Mouse (Mus musculus): ENCODE results near the gene Ddx21. TPM values are rescaled to one million over a fixed set of nuclear protein-coding genes. Genes with fewer than 3 reads are reported as not detected.

The Ddx21 gene
- polyA plus RNA-seq, 1 experiment from 2014 or later = 72.8 TPM

DNA sequence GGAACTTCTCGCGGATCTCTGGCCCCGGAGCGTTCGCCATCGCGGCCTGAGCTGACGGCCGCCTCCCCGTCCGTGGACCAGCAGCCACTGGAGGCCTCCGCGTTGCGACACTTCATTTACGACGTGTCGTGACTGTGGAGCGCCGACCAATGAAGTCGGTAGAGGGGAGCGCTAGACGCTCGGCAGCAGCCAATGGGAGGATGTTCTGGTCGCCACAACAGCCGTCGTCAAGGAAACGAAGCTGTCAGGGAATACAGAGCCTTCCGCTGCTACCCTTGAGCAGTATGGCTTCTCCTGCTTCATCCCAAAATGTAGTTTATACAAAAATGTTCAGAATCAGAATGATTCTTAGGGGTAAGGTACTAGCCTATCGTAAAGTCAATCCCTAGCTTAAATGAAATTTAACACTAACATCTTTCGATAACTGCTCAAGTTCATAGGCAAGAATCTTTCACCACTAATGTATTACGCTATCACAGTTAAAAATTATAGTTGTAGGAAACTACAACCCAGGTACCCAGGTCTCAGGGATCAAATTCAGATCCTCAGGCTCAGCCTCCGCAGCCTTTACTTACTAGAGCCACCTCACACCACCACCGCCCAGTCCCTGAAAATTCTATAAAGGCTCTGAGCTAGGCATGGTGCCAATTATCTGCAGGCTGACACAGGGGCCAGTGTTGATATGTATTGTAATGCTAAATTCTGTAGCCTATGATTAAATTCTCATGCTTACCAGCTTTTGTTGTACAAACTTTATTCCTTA lies 23.6 kb downstream of the Ddx21 start, which contains the start of gene Kif1bp:
Gene Kif1bp (minus strand): TSS at position 120 of the 763 bp plus-strand sequence.
- Histone ChIP-seq H3K27me3 (replicated peaks; ENCODE audit: control insufficient read depth, insufficient read depth, low read length) (no peaks in the 10 kb centered on the region), H3K4me1 (replicated peaks; ENCODE audit: control insufficient read depth, insufficient read depth, low read length) (peaks cover 8% of the 10 kb centered on the region), H3K9me3 (ENCODE audit: control insufficient read depth, low read length) (no peaks in the 10 kb centered on the region), H3K27ac (ENCODE audit: low read depth, low read length) (peak within 1 kb of the TSS; percentile 23; the same call in 1 of the 2 replicates), H3K9ac (ENCODE audit: low read depth, low read length) (peak within 1 kb of the TSS; percentile 72), H3K36me3 (ENCODE audit: control insufficient read depth, insufficient read depth, low read length) (peaks cover 31% of the 10 kb centered on the region), H3K4me2 (peak within 1 kb of the TSS; percentile 90), H3K4me3 (ENCODE audit: low read depth, low read length) (peak within 1 kb of the TSS; percentile 92)
- DNase-seq (ENCODE audit: low spot score) (peak; percentile 91), ATAC-seq (replicated peaks; ENCODE audit: low FRiP score) (peak; percentile 99)
- WGBS = 6% methylated on average over 33 of the region's 33 CpGs

DNA sequence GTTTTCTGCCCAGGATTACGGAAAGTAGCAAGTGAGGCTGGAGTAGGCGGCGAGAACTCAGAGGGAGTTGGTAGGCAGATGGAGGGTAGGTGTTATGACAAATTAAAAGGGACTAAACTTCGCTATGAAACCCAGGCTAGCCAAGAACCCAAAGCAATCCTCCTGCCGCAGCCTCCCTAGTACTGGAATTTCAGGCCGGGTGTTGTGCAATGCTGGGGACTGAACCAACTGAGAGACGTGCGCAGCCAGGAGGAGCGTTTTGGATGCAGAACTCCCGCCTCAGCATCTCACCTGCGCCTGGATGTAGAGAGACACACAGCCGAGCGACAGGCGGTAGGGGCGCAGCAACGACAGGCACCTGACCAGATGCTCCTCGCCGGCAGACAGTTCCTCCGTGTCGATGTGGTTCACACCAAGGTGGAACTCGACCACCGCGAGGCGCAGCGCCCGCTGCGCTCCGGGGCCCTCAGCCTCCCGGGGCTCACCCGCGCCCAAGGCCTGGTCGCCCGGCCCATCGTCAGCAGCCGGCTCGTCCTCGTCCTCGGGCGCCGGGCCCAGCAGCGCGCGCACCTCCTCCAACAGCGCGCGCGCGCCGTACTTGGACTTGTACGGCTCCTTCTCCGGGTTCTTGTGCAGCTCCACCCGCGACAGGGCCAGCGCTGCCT lies 24.3 kb downstream of the Ddx21 start:
- 2% methylated on average over 54 of the region's 54 CpGs for WGBS
- Histone ChIP-seq H3K4me1 (replicated peaks; ENCODE audit: control insufficient read depth, insufficient read depth, low read length) (peaks cover 8% of the 10 kb centered on the region), H3K36me3 (ENCODE audit: control insufficient read depth, insufficient read depth, low read length) (peaks cover 27% of the 10 kb centered on the region), H3K9ac (ENCODE audit: low read depth, low read length) (peak overlapping the region; percentile 72), H3K27me3 (replicated peaks; ENCODE audit: control insufficient read depth, insufficient read depth, low read length) (no peaks in the 10 kb centered on the region), H3K9me3 (ENCODE audit: control insufficient read depth, low read length) (no peaks in the 10 kb centered on the region), H3K4me3 (ENCODE audit: low read depth, low read length) (peak overlapping the region; percentile 92), H3K27ac (ENCODE audit: low read depth, low read length) (peak overlapping the region; percentile 23; the same call in 1 of the 2 replicates), H3K4me2 (peak overlapping the region; percentile 90)
- DNase-seq (ENCODE audit: low spot score) (no peak), ATAC-seq (replicated peaks; ENCODE audit: low FRiP score) (peak; percentile 79)

DNA sequence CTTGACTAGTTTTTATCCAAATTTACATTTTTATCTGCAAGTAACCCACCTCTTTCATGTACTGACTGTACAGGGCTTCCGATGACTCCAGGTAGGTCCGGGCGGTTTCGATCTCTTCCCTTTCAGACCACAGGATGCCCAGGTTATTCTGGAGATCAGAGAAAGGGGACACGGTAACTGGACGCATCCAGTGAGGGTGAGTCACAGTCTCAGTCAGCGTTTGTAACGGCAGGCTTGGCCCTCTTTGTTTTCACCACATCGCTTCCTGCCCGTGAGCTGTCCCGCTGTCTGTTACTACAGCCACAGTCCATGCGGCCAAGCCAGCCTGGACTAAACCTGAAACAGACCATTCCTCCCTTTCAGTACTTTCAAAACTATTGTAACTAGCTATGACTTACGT lies 27.1 kb downstream of the Ddx21 start:
- H3K4me2 ChIP-seq = no peak overlapping the region
- H3K4me3 ChIP-seq (ENCODE audit: low read depth, low read length) = no peak overlapping the region
- no peak overlapping the region for H3K9ac ChIP-seq (ENCODE audit: low read depth, low read length)
- no peaks in the 10 kb centered on the region for H3K27me3 ChIP-seq (replicated peaks; ENCODE audit: control insufficient read depth, insufficient read depth, low read length)
- no peak overlapping the region for H3K27ac ChIP-seq (ENCODE audit: low read depth, low read length)
- no peak for ATAC-seq (replicated peaks; ENCODE audit: low FRiP score)
- H3K9me3 ChIP-seq (ENCODE audit: control insufficient read depth, low read length) = no peaks in the 10 kb centered on the region
- 89% methylated on average over 13 of the region's 13 CpGs for WGBS
- H3K36me3 ChIP-seq (ENCODE audit: control insufficient read depth, insufficient read depth, low read length) = peaks cover 9% of the 10 kb centered on the region
- H3K4me1 ChIP-seq (replicated peaks; ENCODE audit: control insufficient read depth, insufficient read depth, low read length) = peaks cover 8% of the 10 kb centered on the region
- DNase-seq (ENCODE audit: low spot score) = no peak

DNA sequence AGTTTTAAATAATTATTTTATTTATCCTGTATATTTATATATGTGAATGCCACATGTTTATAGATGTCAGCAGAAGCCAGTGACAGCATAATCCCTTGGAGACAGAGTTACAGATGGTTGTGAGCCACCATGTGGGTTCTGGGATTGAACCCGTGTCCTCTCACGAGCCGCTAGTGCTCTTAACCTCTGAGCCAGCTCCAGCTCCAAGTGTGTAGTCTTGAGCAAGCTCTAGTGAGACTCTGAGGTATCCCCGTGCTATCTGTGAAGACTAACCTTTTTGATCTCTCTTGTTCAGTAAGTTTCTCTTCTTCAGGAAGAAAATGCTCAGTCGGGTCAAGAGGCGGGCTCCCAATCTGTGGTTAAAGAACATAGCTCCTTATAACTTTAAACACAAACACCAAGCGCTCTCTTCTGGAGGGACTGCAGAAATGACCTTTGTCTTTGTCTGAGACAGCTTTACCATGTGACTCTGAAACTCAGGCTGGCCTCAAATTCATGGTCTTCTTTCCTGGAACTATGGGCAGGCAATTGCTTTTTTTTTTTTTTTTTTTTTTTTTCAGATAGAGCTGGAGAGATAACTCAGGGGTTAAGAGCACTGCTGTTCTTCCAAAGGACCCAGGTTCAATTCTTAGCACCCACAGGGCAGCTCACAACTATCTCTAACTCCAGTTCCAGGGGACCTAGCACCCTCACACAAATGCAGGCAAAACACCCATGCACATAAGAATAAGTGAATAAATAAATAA lies 31.8 kb downstream of the Ddx21 start:
- WGBS = 86% methylated on average over 7 of the region's 7 CpGs
- no peaks in the 10 kb centered on the region for H3K9me3 ChIP-seq (ENCODE audit: control insufficient read depth, low read length)
- H3K4me3 ChIP-seq (ENCODE audit: low read depth, low read length) = no peak overlapping the region
- ATAC-seq (replicated peaks; ENCODE audit: low FRiP score) (no peak), DNase-seq (ENCODE audit: low spot score) (no peak)
- no peak overlapping the region for H3K9ac ChIP-seq (ENCODE audit: low read depth, low read length)
- no peak overlapping the region for H3K27ac ChIP-seq (ENCODE audit: low read depth, low read length)
- H3K27me3 ChIP-seq (replicated peaks; ENCODE audit: control insufficient read depth, insufficient read depth, low read length) = no peaks in the 10 kb centered on the region
- H3K36me3 ChIP-seq (ENCODE audit: control insufficient read depth, insufficient read depth, low read length) = peaks cover 25% of the 10 kb centered on the region
- H3K4me2 ChIP-seq = no peak overlapping the region
- H3K4me1 ChIP-seq (replicated peaks; ENCODE audit: control insufficient read depth, insufficient read depth, low read length) = no peaks in the 10 kb centered on the region

DNA sequence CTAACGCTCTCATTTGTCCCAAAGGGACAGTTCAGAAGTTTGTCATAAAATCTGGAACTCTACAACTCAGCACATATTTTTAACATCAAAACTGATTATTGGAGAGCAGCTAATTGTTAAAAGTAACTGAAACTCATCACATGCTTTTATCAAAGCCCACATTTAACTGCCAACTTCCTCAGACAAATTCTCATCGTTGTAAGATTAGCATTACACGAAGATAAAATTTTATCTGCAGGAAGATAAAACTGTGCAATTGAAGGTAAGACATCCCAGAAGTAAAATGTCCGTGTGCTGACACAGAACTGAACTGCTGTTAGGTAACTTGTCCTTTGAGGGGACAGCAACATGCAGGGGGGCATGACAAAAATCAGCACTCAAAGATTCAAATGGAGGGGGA lies 33.2 kb downstream of the Ddx21 start:
- H3K4me3 ChIP-seq (ENCODE audit: low read depth, low read length) = no peak overlapping the region
- no peaks in the 10 kb centered on the region for H3K9me3 ChIP-seq (ENCODE audit: control insufficient read depth, low read length)
- no peak overlapping the region for H3K4me2 ChIP-seq
- H3K27me3 ChIP-seq (replicated peaks; ENCODE audit: control insufficient read depth, insufficient read depth, low read length) = no peaks in the 10 kb centered on the region
- no peak overlapping the region for H3K27ac ChIP-seq (ENCODE audit: low read depth, low read length)
- DNase-seq (ENCODE audit: low spot score) (no peak), ATAC-seq (replicated peaks; ENCODE audit: low FRiP score) (no peak)
- 62% methylated on average over 4 of the region's 4 CpGs for WGBS
- peaks cover 31% of the 10 kb centered on the region for H3K36me3 ChIP-seq (ENCODE audit: control insufficient read depth, insufficient read depth, low read length)
- no peaks in the 10 kb centered on the region for H3K4me1 ChIP-seq (replicated peaks; ENCODE audit: control insufficient read depth, insufficient read depth, low read length)
- H3K9ac ChIP-seq (ENCODE audit: low read depth, low read length) = no peak overlapping the region

DNA sequence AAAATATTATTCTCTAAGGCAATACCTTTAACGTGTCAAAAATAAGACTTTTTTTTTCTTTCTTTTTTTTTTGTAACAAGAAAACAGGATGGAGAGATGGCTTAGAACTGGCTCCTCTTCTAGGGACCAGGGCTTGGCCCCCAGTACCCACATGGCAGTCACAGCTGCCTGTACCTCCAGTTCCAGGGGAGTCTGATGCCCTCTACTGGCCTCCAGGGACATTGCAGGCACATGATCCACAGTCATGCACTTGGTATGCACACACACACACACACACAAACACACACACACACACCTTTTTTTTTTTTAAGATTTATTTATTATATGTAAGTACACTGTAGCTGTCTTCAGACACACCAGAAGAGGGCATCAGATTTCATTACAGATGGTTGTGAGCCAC lies 44.3 kb downstream of the Ddx21 start:
- Histone ChIP-seq H3K4me1 (replicated peaks; ENCODE audit: control insufficient read depth, insufficient read depth, low read length) (peaks cover 3% of the 10 kb centered on the region; the same call in 1 of the 2 replicates), H3K27me3 (replicated peaks; ENCODE audit: control insufficient read depth, insufficient read depth, low read length) (no peaks in the 10 kb centered on the region), H3K4me2 (no peak overlapping the region), H3K36me3 (ENCODE audit: control insufficient read depth, insufficient read depth, low read length) (peaks cover 17% of the 10 kb centered on the region), H3K9ac (ENCODE audit: low read depth, low read length) (no peak overlapping the region), H3K27ac (ENCODE audit: low read depth, low read length) (no peak overlapping the region), H3K9me3 (ENCODE audit: control insufficient read depth, low read length) (no peaks in the 10 kb centered on the region), H3K4me3 (ENCODE audit: low read depth, low read length) (no peak overlapping the region)
- ATAC-seq (replicated peaks; ENCODE audit: low FRiP score) = no peak
- WGBS = 88% methylated on average over 1 of the region's 1 CpGs
- DNase-seq (ENCODE audit: low spot score) = no peak

DNA sequence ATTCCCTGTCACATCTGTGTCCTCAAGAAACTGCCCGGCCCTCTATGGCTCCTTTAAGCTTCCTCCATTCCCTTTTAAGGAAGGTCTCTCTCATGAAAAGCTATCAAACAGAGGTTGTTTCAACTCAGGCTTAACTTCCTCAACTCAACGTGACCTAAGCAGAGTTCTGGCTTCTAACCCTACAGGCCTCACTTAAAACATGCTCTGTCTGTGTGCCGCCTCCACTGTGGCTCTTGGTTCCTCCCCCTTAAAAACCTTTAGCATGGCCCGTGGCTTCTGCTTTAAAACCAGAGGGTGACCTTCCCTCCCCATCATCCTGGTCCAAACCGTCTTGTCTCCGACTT lies 45.6 kb downstream of the Ddx21 start:
- Histone ChIP-seq H3K27ac (ENCODE audit: low read depth, low read length) (no peak overlapping the region), H3K9ac (ENCODE audit: low read depth, low read length) (no peak overlapping the region), H3K4me3 (ENCODE audit: low read depth, low read length) (no peak overlapping the region), H3K36me3 (ENCODE audit: control insufficient read depth, insufficient read depth, low read length) (peaks cover 9% of the 10 kb centered on the region), H3K4me2 (no peak overlapping the region), H3K27me3 (replicated peaks; ENCODE audit: control insufficient read depth, insufficient read depth, low read length) (no peaks in the 10 kb centered on the region), H3K9me3 (ENCODE audit: control insufficient read depth, low read length) (no peaks in the 10 kb centered on the region), H3K4me1 (replicated peaks; ENCODE audit: control insufficient read depth, insufficient read depth, low read length) (peaks cover 3% of the 10 kb centered on the region; the same call in 1 of the 2 replicates)
- no peak for DNase-seq (ENCODE audit: low spot score)
- ATAC-seq (replicated peaks; ENCODE audit: low FRiP score) = no peak
- WGBS = 72% methylated on average over 6 of the region's 6 CpGs

DNA sequence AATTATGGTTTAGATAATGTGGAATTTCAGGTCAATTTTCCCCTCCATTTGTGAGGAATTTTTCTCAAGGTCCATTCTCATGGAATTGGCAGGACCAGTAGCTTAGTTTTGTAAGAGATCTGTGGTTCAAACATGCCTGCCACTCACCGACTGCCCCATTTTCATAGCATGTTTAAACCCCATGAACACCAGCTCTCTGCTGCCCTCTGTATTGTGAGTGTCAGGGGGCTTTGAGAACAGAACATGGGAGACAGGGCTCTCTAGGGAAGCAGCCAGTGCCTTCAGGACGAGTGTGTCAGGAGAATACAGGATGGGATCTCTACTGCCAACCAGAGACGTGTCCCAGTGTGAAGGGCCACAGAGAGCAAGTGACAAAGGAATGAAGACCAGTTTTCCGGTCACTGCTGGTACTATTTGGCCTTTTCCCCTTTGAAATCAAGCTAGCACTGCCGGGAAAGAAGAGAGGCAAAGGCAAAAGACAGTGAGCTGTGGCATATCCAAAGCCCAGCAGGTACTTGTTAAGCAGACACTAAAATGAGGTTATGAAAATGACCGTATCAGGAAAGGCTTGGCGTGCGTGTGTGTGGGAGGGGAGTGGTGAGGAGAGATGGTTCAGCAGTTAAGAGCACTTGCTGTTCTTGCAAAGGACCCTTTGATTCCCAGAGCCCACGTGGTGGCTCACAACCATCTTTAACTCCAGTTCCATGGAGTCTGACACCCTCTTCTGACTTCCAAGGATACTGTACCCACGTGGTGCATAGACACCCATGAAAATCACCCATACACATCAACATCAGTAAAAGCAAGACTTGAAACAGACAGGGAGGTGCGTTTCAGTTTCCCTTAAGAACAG lies 46.1 kb downstream of the Ddx21 start:
- H3K4me1 ChIP-seq (replicated peaks; ENCODE audit: control insufficient read depth, insufficient read depth, low read length) = peaks cover 3% of the 10 kb centered on the region; the same call in 1 of the 2 replicates
- no peak for ATAC-seq (replicated peaks; ENCODE audit: low FRiP score)
- no peak overlapping the region for H3K4me3 ChIP-seq (ENCODE audit: low read depth, low read length)
- no peaks in the 10 kb centered on the region for H3K9me3 ChIP-seq (ENCODE audit: control insufficient read depth, low read length)
- no peak overlapping the region for H3K4me2 ChIP-seq
- no peak for DNase-seq (ENCODE audit: low spot score)
- H3K27ac ChIP-seq (ENCODE audit: low read depth, low read length) = no peak overlapping the region
- H3K27me3 ChIP-seq (replicated peaks; ENCODE audit: control insufficient read depth, insufficient read depth, low read length) = no peaks in the 10 kb centered on the region
- 71% methylated on average over 11 of the region's 11 CpGs for WGBS
- H3K9ac ChIP-seq (ENCODE audit: low read depth, low read length) = no peak overlapping the region
- peaks cover 6% of the 10 kb centered on the region; the same call in 1 of the 2 replicates for H3K36me3 ChIP-seq (ENCODE audit: control insufficient read depth, insufficient read depth, low read length)

Data from liver, embryonic 11.5 days (tissue).